In the genomic region with DNA sequence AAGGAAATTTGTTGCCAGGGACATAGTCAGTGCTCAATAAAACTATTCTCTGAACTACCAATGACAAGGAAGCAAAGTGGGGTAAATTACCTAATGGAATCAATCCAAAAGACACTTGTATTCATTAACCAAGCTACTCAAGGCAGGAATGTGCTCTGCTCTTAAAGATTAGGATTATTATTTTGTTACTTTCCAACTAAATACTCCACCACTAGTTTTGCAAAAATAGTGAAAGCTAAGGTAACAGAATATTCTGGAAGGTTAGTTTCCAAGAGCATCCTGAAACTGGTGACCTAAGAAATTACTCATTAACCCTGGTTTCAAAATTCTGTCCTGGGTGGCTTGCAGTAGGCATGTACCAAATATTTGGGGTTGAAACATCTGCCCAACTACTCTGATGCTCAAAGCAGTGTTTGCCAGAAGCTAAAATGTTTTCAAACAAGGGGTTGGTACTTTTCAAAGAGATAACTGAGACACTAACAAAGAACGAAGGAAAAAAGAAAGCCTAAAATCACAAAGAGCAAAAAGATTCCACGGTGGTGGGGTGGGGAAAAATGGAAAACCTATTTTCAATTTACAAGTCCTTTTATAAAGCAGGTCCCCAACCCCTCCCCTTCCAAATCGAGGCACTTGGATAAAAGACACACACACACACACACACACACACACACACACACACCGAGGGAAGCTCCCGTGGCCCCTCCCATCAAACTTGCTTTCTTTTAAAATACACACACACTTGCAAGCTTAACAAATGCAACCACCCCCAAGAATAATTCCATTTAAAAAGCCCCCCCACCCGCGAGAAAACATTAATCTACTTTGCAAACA, we compare ENCODE assay signal across 7 mouse cellular contexts. TPM values are rescaled to one million over a fixed set of nuclear protein-coding genes. Genes with fewer than 3 reads are reported as not detected.
DNase-seq lines count a peak whose midpoint lies in the region; ATAC-seq lines count a peak whose summit lies in the region.

No protein-coding gene starts in this region.

- H3K27me3 ChIP-seq in neural tube, embryonic 11.5 days (ENCODE audit: control insufficient read depth, insufficient read depth, low read length), result no peaks in the 10 kb centered on the region
- H3K27me3 ChIP-seq in embryonic facial prominence, embryonic 15.5 days, result no peaks in the 10 kb centered on the region
- peaks cover 13% of the 10 kb centered on the region for H3K27me3 ChIP-seq in midbrain, embryonic 12.5 days

- no peak for ATAC-seq in neural tube, embryonic 11.5 days (ENCODE audit: insufficient read depth, low FRiP score, low TSS enrichment)
- ATAC-seq in embryonic facial prominence, embryonic 15.5 days (ENCODE audit: insufficient number of reproducible peaks, low FRiP score, low TSS enrichment, low read depth), result no peak
- ATAC-seq in midbrain, embryonic 12.5 days (ENCODE audit: low FRiP score, low read depth), result no peak

- DNase-seq in neural tube, embryonic 11.5 days (ENCODE audit: low spot score), result no peak
- DNase-seq in neural tube, embryonic 10.5 days (ENCODE audit: extremely low spot score, low spot score), result no peak
- DNase-seq in kidney, adult 9 months, result peak; percentile 69
- no peak for DNase-seq in layer of hippocampus, postnatal 25 days (ENCODE audit: extremely low spot score in 1 of 2, low spot score in 1 of 2)
- DNase-seq in urinary bladder, postnatal 36 days (ENCODE audit: low spot score in 2 of 2), result no peak

- H3K4me2 ChIP-seq in neural tube, embryonic 11.5 days (ENCODE audit: low read depth), result peak overlapping the region; percentile 94
- peak overlapping the region; percentile 84 for H3K4me2 ChIP-seq in embryonic facial prominence, embryonic 15.5 days (replicated peaks)
- peak overlapping the region; percentile 86 for H3K4me2 ChIP-seq in midbrain, embryonic 12.5 days (replicated peaks)

- H3K36me3 ChIP-seq in neural tube, embryonic 11.5 days (ENCODE audit: control insufficient read depth, insufficient read depth, low read length), result no peaks in the 10 kb centered on the region; the same call in none of the 2 replicates
- H3K36me3 ChIP-seq in embryonic facial prominence, embryonic 15.5 days, result peaks cover 6% of the 10 kb centered on the region
- H3K36me3 ChIP-seq in midbrain, embryonic 12.5 days, result no peaks in the 10 kb centered on the region

- peak overlapping the region; percentile 90 for H3K9ac ChIP-seq in neural tube, embryonic 11.5 days (ENCODE audit: low read length)
- H3K9ac ChIP-seq in embryonic facial prominence, embryonic 15.5 days, result no peak overlapping the region
- peak overlapping the region; percentile 99 for H3K9ac ChIP-seq in midbrain, embryonic 12.5 days (replicated peaks)

- H3K4me3 ChIP-seq in neural tube, embryonic 11.5 days (ENCODE audit: low read depth, low read length), result peak overlapping the region; percentile 72
- H3K4me3 ChIP-seq in embryonic facial prominence, embryonic 15.5 days (replicated peaks), result peak overlapping the region; percentile 83
- H3K4me3 ChIP-seq in midbrain, embryonic 12.5 days, result peak overlapping the region; percentile 98

- H3K27ac ChIP-seq in neural tube, embryonic 11.5 days (ENCODE audit: low read depth, low read length), result peak overlapping the region; percentile 100
- H3K27ac ChIP-seq in embryonic facial prominence, embryonic 15.5 days (replicated peaks), result peak overlapping the region; percentile 97
- peak overlapping the region; percentile 99 for H3K27ac ChIP-seq in midbrain, embryonic 12.5 days (replicated peaks)

- H3K4me1 ChIP-seq in neural tube, embryonic 11.5 days (ENCODE audit: control insufficient read depth, insufficient read depth, low read length), result peaks cover 44% of the 10 kb centered on the region
- peaks cover 55% of the 10 kb centered on the region for H3K4me1 ChIP-seq in embryonic facial prominence, embryonic 15.5 days
- H3K4me1 ChIP-seq in midbrain, embryonic 12.5 days, result peaks cover 60% of the 10 kb centered on the region

- no peaks in the 10 kb centered on the region for H3K9me3 ChIP-seq in neural tube, embryonic 11.5 days (ENCODE audit: control insufficient read depth, low read length)
- H3K9me3 ChIP-seq in embryonic facial prominence, embryonic 15.5 days (replicated peaks), result no peaks in the 10 kb centered on the region
- no peaks in the 10 kb centered on the region for H3K9me3 ChIP-seq in midbrain, embryonic 12.5 days

- 1% methylated on average over 7 of the region's 7 CpGs for WGBS in neural tube, embryonic 11.5 days
- WGBS in embryonic facial prominence, embryonic 15.5 days, result 1% methylated on average over 7 of the region's 7 CpGs
- 1% methylated on average over 7 of the region's 7 CpGs for WGBS in midbrain, embryonic 12.5 days

RNA-seq across cellular contexts. Expression of a gene that starts 11.0 kb away (rescaled TPM):
- polyA plus RNA-seq in neural tube, embryonic 11.5 days (2014; fragmentation: Nextera tagmentation; extraction: Ambion mirVana), result 22.8 and 24.2 TPM in 2 replicates
- 21.9 and 25.9 TPM in 2 replicates for polyA plus RNA-seq in embryonic facial prominence, embryonic 15.5 days (2015; fragmentation: Nextera tagmentation; extraction: Ambion mirVana)
- 18.6 and 24.5 TPM in 2 replicates for polyA plus RNA-seq in midbrain, embryonic 12.5 days (2016; fragmentation: Nextera tagmentation; extraction: Ambion mirVana)
- 10 to 100 TPM; 39.9 to 47.9 TPM for total RNA-seq in layer of hippocampus, postnatal 25 days (2021)
